Mouse (Mus musculus) C2C12 (cell line): ENCODE results near the gene Igf2r. TPM values are rescaled to one million over a fixed set of nuclear protein-coding genes. Genes with fewer than 3 reads are reported as not detected.

Experiments used
- H3K27me3 ChIP-seq: one replicate; pipeline ENCODE4 v1.6.1; 2011; ENCODE audit not compliant: control insufficient read depth, insufficient read depth, insufficient read length
- H3K36me3 ChIP-seq: one replicate; pipeline ENCODE4 v1.6.1; 2011; ENCODE audit not compliant: control insufficient read depth, insufficient read depth
- H3K4me3 ChIP-seq: one replicate; pipeline ENCODE4 v1.5.1; 2011; ENCODE audit warnings: mild to moderate bottlenecking, control low read depth; ENCODE audit not compliant: poor library complexity, insufficient read depth, severe bottlenecking
- H3K79me2 ChIP-seq: one replicate; pipeline ENCODE4 v1.6.1; 2011; ENCODE audit not compliant: control insufficient read depth, insufficient read depth
- H3K79me3 ChIP-seq: one replicate; pipeline ENCODE4 v1.6.1; 2011; ENCODE audit warnings: low read depth, control low read depth
- H3ac ChIP-seq: one replicate; pipeline ENCODE3; 2011; ENCODE audit warnings: low read depth; ENCODE audit not compliant: control insufficient read depth, insufficient read length
- CEBPB ChIP-seq: IDR thresholded peaks from one replicate; pipeline ENCODE4 v1.6.1; 2011; ENCODE audit warnings: low read depth, mild to moderate bottlenecking, control low read depth, moderate library complexity
- CTCF ChIP-seq: IDR thresholded peaks from one replicate; pipeline ENCODE4 v1.5.1; 2011; ENCODE audit not compliant: control insufficient read depth, insufficient read depth, insufficient read length
- FOSL1 ChIP-seq: IDR thresholded peaks from one replicate; pipeline ENCODE4 v1.8.0; 2011; ENCODE audit warnings: mild to moderate bottlenecking, low read length; ENCODE audit not compliant: poor library complexity, insufficient read depth, severe bottlenecking
- MAX ChIP-seq: IDR thresholded peaks from one replicate; pipeline ENCODE4 v1.6.1; 2011; ENCODE audit warnings: mild to moderate bottlenecking, control low read depth
- MYOD1 ChIP-seq: IDR thresholded peaks from one replicate; pipeline ENCODE4 v1.6.1; 2011; ENCODE audit warnings: low read depth; ENCODE audit not compliant: control insufficient read depth, insufficient read length
- MYOG ChIP-seq: IDR thresholded peaks from one replicate; pipeline ENCODE4 v1.6.1; 2011; ENCODE audit not compliant: control insufficient read depth, insufficient read length; ENCODE audit errors: extremely low read depth
- USF1 ChIP-seq: IDR thresholded peaks from one replicate; pipeline ENCODE4 v1.6.1; 2011; ENCODE audit warnings: low read depth, mild to moderate bottlenecking, control low read depth, moderate library complexity
- polyA plus RNA-seq: library from polyadenylated mRNA; unstranded; fragments of >200 nt; fragmentation: generic; extraction: Trizol; gene quantifications from one replicate; pipeline ENCODE4 v1.2.1, GENCODE M21; 2012; ENCODE audit warnings: missing spikeins

Igf2r gene
- polyA plus RNA-seq, 1 experiment, result 2.3 TPM

- Histone ChIP-seq H3K36me3 (no peaks in the 10 kb centered on the region), H3K79me2 (no peaks in the 10 kb centered on the region), H3K79me3 (peaks cover 1% of the 10 kb centered on the region), H3K27me3 (no peaks in the 10 kb centered on the region), H3K4me3 (no peak overlapping the region), H3ac (no peak overlapping the region)
- TF ChIP-seq CEBPB, result no peak
- no peak for TF ChIP-seq MYOG
- TF ChIP-seq CTCF, result no peak
- TF ChIP-seq MYOD1, result no peak
- TF ChIP-seq FOSL1, result no peak
- no peak for TF ChIP-seq MAX
- no peak for TF ChIP-seq USF1
Measured at GRCm38 (mm10) chr17:12744071-12744470, 25.4 kb downstream of the Igf2r start.

GRCm38 (mm10) chr17:12742151-12742908 is 27.1 kb downstream of the Igf2r start:
- H3K79me3 ChIP-seq, result peaks cover 1% of the 10 kb centered on the region
- H3K36me3 ChIP-seq, result no peaks in the 10 kb centered on the region
- H3K27me3 ChIP-seq, result no peaks in the 10 kb centered on the region
- no peaks in the 10 kb centered on the region for H3K79me2 ChIP-seq
- TF ChIP-seq MYOD1, result no peak
- no peak for TF ChIP-seq FOSL1
- no peak for TF ChIP-seq MAX
- no peak for TF ChIP-seq CEBPB
- no peak for TF ChIP-seq CTCF
- peak overlapping the region; percentile 21 for H3K4me3 ChIP-seq
- peak overlapping the region; percentile 30 for H3ac ChIP-seq

GRCm38 (mm10) chr17:12741218-12741968 is 28.1 kb downstream of the Igf2r start:
- TF ChIP-seq MYOD1 (no peak), MYOG (no peak), CTCF (no peak), FOSL1 (no peak), USF1 (no peak), CEBPB (no peak), MAX (no peak)
- no peaks in the 10 kb centered on the region for H3K79me2 ChIP-seq
- peaks cover 1% of the 10 kb centered on the region for H3K79me3 ChIP-seq
- peak overlapping the region; percentile 21 for H3K4me3 ChIP-seq
- H3K36me3 ChIP-seq, result no peaks in the 10 kb centered on the region
- H3K27me3 ChIP-seq, result no peaks in the 10 kb centered on the region
- peak overlapping the region; percentile 53 for H3ac ChIP-seq

GRCm38 (mm10) chr17:12740317-12740716 is 29.1 kb downstream of the Igf2r start:
- Histone ChIP-seq H3K79me3 (peaks cover 1% of the 10 kb centered on the region), H3ac (no peak overlapping the region), H3K36me3 (no peaks in the 10 kb centered on the region), H3K79me2 (no peaks in the 10 kb centered on the region), H3K4me3 (no peak overlapping the region), H3K27me3 (no peaks in the 10 kb centered on the region)
- no peak for TF ChIP-seq MYOG
- no peak for TF ChIP-seq CTCF
- TF ChIP-seq MYOD1, result no peak

GRCm38 (mm10) chr17:12739516-12739915 is 29.9 kb downstream of the Igf2r start:
- peaks cover 1% of the 10 kb centered on the region for H3K79me3 ChIP-seq

GRCm38 (mm10) chr17:12737934-12738333 is 31.5 kb downstream of the Igf2r start:
- H3K4me3 ChIP-seq, result no peak overlapping the region
- TF ChIP-seq MYOG (no peak), FOSL1 (no peak), USF1 (no peak), MYOD1 (no peak), CTCF (no peak), MAX (no peak), CEBPB (no peak)
- H3K36me3 ChIP-seq, result no peaks in the 10 kb centered on the region
- no peaks in the 10 kb centered on the region for H3K27me3 ChIP-seq
- H3K79me3 ChIP-seq, result no peaks in the 10 kb centered on the region
- H3ac ChIP-seq, result no peak overlapping the region
- no peaks in the 10 kb centered on the region for H3K79me2 ChIP-seq

More at GRCm38 (mm10) chr17:12739516-12739915, 29.9 kb downstream of the Igf2r start:
- no peak overlapping the region for H3ac ChIP-seq
- no peaks in the 10 kb centered on the region for H3K36me3 ChIP-seq
- no peak overlapping the region for H3K4me3 ChIP-seq
- no peak for TF ChIP-seq MYOG
- no peak for TF ChIP-seq MAX
- no peak for TF ChIP-seq CTCF
- TF ChIP-seq MYOD1, result no peak
- no peak for TF ChIP-seq CEBPB
- TF ChIP-seq USF1, result no peak
- H3K79me2 ChIP-seq, result no peaks in the 10 kb centered on the region
- no peaks in the 10 kb centered on the region for H3K27me3 ChIP-seq
